Mouse (Mus musculus): ENCODE data around the gene Gan. TPM values are rescaled to one million over a fixed set of nuclear protein-coding genes. Genes with fewer than 3 reads are reported as not detected.

The Gan gene
- polyA plus RNA-seq (2021) = 2.6 TPM

DNA sequence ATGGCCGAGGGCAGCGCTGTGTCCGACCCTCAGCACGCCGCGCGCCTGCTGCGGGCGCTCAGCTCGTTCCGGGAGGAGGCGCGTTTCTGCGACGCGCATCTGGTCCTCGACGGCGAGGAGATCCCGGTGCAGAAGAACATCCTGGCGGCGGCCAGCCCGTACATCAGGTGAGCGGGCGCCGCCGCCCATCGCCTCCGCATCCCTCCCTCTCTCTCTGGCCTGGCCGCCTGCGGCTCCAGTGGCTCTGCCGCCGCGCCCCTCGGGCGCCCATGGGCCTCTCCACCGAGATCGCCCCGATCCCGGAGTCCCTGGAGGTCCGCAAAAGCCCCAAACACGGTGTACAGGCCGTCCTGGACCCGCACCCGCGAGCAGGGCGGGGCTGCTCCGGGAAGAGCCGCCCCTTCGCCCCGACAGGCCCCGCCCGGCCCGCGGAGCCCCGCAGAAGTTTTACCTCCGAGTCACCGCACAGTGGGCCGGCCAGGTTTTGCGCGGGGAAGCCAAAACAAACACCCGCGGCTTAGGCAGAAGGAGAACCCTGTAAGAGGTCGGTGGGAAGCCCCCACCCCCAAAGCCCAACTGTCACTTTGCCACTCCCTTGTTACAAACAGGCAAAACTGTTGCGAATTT, at the start of gene Gan:
Gene Gan, plus strand, starts transcription at position 1 of the 627 bp plus-strand sequence.
- CTCF ChIA-PET = interaction anchor here (1.7 kb wide), 1 partner anchor 48 kb away, joined by 3 read pairs; no protein-coding TSS in a partner anchor
- TF ChIP-seq CTCF (IDR thresholded peaks at IDR 0.05) = no peak
- POLR2A ChIA-PET = no interaction called here
- no peaks in the 10 kb centered on the region for H3K27me3 ChIP-seq
- in situ Hi-C loops (cut with MboI; ENCODE audit: low pct_unique_long_range_greater_than_20kb) = no loop called here
- peak; percentile 74 for ATAC-seq
- DNase-seq (ENCODE audit: low read depth, low spot score) = no peak

- CTCF ChIA-PET = interaction anchor here (1.1 to 2.7 kb wide), 2 partner anchors 38 to 70 kb away, joined by 4 to 9 read pairs; no protein-coding TSS in a partner anchor
- POLR2A ChIA-PET = no interaction called here
- ATAC-seq (no peak), DNase-seq (ENCODE audit: low read depth, low spot score) (no peak)
- in situ Hi-C loops (cut with MboI; ENCODE audit: low pct_unique_long_range_greater_than_20kb) = loop anchor here (10.0 kb wide), 1 partner anchor 466 kb away; no protein-coding TSS in a partner anchor
- peak; percentile 59 for TF ChIP-seq CTCF (IDR thresholded peaks at IDR 0.05)
- H3K27me3 ChIP-seq = no peaks in the 10 kb centered on the region
These were observed 48.8 kb upstream of the Gan start for GRCm38 (mm10) chr8:117109018-117109711.

DNA sequence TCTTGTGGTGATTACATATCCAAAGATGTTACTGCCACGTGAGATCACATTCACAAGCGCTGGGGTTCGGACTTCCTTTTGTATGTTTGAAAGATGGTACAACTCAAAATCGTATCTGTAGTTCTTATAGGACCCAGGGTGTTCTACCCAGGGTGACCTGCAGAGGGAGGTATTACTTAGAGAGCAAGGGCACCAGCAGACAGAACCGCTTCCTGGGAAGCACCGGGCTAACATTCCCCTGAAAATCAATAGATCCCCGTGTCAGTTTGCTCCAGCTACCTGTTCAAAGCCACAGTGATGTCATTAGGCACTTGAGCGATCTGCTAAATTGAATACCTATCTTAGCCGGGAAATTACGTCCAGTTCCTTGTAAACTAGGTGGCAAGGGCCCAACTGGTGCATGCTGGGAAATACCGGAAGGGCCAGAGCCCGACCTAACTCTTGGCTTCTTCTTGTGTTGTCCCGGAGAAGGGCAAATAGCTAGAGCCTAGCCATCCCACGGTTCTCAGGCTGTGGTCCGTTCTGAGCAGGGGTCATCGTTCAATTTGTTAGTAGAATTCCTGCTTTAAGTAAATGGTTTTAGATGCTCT, 48.0 kb upstream of the Gan start:
- DNase-seq (ENCODE audit: low read depth, low spot score) (peak; percentile 9), ATAC-seq (no peak)
- no peaks in the 10 kb centered on the region for H3K27me3 ChIP-seq
- in situ Hi-C loops (cut with MboI; ENCODE audit: low pct_unique_long_range_greater_than_20kb) = loop anchor here (5.0 to 10.0 kb wide), 2 partner anchors 362 to 465 kb away; no protein-coding TSS in a partner anchor
- TF ChIP-seq CTCF (IDR thresholded peaks at IDR 0.05) = peak; percentile 77
- ChIA-PET POLR2A (no interaction called here), CTCF (interaction anchor here (0.8 to 0.9 kb wide), 2 partner anchors 9 to 49 kb away, joined by 3 read pairs; no protein-coding TSS in a partner anchor)

GRCm38 (mm10) chr8:117111641-117112040, 46.3 kb upstream of the Gan start:
- H3K27me3 ChIP-seq = no peaks in the 10 kb centered on the region
- POLR2A ChIA-PET = no interaction called here
- TF ChIP-seq CTCF (IDR thresholded peaks at IDR 0.05) = no peak
- DNase-seq (ENCODE audit: low read depth, low spot score) (no peak), ATAC-seq (no peak)
- in situ Hi-C loops (cut with MboI; ENCODE audit: low pct_unique_long_range_greater_than_20kb) = loop anchor here (5.0 kb wide), 1 partner anchor 361 kb away; no protein-coding TSS in a partner anchor
- CTCF ChIA-PET = no interaction called here

- in situ Hi-C loops (cut with MboI; ENCODE audit: low pct_unique_long_range_greater_than_20kb) = loop anchor here (5.0 kb wide), 1 partner anchor 360 kb away; no protein-coding TSS in a partner anchor
- POLR2A ChIA-PET = interaction anchor here (0.7 kb wide), 1 partner anchor 12 kb away, joined by 4 read pairs; no protein-coding TSS in a partner anchor
- no peak for ATAC-seq
- CTCF ChIA-PET = no interaction called here
- no peaks in the 10 kb centered on the region for H3K27me3 ChIP-seq
- DNase-seq (ENCODE audit: low read depth, low spot score) = no peak
- no peak for TF ChIP-seq CTCF (IDR thresholded peaks at IDR 0.05)
These were observed 45.7 kb upstream of the Gan start for GRCm38 (mm10) chr8:117112261-117112660.

DNA sequence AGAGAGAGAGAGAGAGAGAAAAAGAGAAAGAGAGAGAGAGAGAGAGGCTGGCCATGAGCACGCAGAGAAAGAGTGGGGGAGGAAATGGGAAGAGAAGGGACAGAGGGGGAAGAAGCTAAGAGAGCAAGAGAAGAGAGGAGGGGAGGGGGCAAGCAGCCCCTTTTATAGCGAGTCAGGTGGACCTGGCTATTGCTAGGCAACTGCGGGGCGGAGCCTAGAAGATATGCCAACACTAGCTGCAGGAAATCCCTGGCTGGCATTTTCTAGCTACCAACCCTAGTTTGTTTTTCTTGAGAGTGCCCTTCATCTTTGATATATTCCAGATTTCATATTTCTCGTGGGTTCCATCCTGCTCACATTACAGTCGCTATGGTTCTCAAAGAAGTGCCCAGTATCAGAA, 42.8 kb upstream of the Gan start:
- in situ Hi-C loops (cut with MboI; ENCODE audit: low pct_unique_long_range_greater_than_20kb) = no loop called here
- no peak for TF ChIP-seq CTCF (IDR thresholded peaks at IDR 0.05)
- POLR2A ChIA-PET = no interaction called here

DNA sequence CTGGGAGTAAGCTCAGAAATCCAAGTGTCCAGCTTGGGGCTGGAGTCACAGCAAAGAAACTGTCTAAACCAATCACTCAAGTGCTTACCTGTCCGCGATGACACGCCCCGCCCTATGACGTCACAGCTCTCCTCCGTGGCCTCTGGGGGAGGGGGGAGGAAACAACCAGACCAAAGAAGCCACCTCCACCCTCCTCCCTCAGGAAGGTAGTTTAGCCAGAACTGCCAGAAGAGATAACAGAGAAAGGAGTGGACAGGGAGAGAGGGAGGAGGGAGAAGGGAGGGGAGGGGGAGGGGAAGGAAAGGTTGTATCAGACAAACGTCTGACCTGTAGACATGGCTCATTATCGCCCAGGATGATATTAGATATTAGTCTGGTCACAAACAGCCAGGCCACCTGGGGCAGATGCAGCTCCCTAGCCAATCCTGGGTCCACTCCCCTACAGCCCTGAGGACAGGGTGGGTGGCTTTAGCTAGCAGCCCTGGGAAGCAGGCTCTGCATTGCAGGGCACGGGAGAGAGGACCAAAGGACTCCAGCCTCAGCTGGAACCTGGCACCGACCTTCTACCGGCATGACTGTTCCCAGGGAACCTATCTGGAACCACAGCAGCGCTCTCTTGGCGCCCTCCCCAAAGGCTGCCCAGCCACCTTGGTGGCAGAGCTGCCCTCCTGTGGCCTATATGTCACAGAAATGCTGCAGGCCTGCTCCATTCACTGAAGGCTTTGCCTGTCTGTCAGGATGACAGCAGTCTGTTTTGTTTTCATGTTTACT, 42.1 kb upstream of the Gan start:
- CTCF ChIA-PET = no interaction called here
- H3K27me3 ChIP-seq = no peaks in the 10 kb centered on the region
- ATAC-seq = peak; percentile 5
- POLR2A ChIA-PET = no interaction called here
- DNase-seq (ENCODE audit: low read depth, low spot score) = no peak
- TF ChIP-seq CTCF (IDR thresholded peaks at IDR 0.05) = no peak
- in situ Hi-C loops (cut with MboI; ENCODE audit: low pct_unique_long_range_greater_than_20kb) = no loop called here

More for the DNA sequence above, 42.8 kb upstream of the Gan start:
- DNase-seq (ENCODE audit: low read depth, low spot score) (no peak), ATAC-seq (no peak)
- H3K27me3 ChIP-seq = no peaks in the 10 kb centered on the region
- CTCF ChIA-PET = no interaction called here

- TF ChIP-seq CTCF (IDR thresholded peaks at IDR 0.05) = no peak
- no peak for ATAC-seq
- no peaks in the 10 kb centered on the region for H3K27me3 ChIP-seq
- ChIA-PET CTCF (no interaction called here), POLR2A (no interaction called here)
- in situ Hi-C loops (cut with MboI; ENCODE audit: low pct_unique_long_range_greater_than_20kb) = no loop called here
- DNase-seq (ENCODE audit: low read depth, low spot score) = no peak
These were observed 41.4 kb upstream of the Gan start for GRCm38 (mm10) chr8:117116534-117116933.

DNA sequence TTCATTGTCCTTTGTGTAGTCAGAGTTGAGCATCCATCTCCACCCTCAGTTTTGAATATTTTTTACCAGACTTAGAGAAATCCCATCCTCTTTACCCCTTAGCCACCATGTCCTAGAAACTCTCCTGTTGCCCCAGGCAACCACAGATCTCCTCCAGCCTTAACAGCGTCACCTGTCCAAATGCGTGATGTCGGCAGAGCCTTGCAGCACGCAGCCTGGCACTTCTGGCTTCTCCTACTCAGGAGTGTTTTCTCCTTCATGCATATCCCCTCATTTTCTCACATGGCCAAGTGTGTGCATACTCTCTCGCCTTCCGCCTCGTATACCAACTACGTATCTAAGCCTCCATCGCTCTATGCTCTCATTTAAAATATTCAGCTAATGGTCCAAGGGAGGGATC, 39.5 kb upstream of the Gan start:
- POLR2A ChIA-PET = no interaction called here
- CTCF ChIA-PET = no interaction called here
- ATAC-seq (no peak), DNase-seq (ENCODE audit: low read depth, low spot score) (no peak)
- no peaks in the 10 kb centered on the region for H3K27me3 ChIP-seq
- TF ChIP-seq CTCF (IDR thresholded peaks at IDR 0.05) = no peak
- in situ Hi-C loops (cut with MboI; ENCODE audit: low pct_unique_long_range_greater_than_20kb) = no loop called here

GRCm38 (mm10) chr8:117121277-117121676, 36.7 kb upstream of the Gan start:
- H3K27me3 ChIP-seq = no peaks in the 10 kb centered on the region
- DNase-seq (ENCODE audit: low read depth, low spot score) (no peak), ATAC-seq (no peak)
- CTCF ChIA-PET = no interaction called here
- POLR2A ChIA-PET = no interaction called here
- in situ Hi-C loops (cut with MboI; ENCODE audit: low pct_unique_long_range_greater_than_20kb) = no loop called here
- TF ChIP-seq CTCF (IDR thresholded peaks at IDR 0.05) = no peak

Measured in Patski (cell line).